Mouse (Mus musculus) liver, embryonic 15.5 days (tissue): ENCODE results near the gene Olfr33. TPM values are rescaled to one million over a fixed set of nuclear protein-coding genes. Genes with fewer than 3 reads are reported as not detected.

Experiments used
- ATAC-seq: fragments of 200-750 bp; cut with Nextera tagmentation; 2 replicates; pipeline ENCODE4 v1.8.0; 2017; ENCODE audit warnings: moderate number of reproducible peaks, mild to moderate bottlenecking, moderate library complexity; ENCODE audit not compliant: insufficient read depth
- H3K27ac ChIP-seq: fragments of 300-500 bp; sonication (generic); replicated peaks from 2 replicates; pipeline ENCODE4 v1.5.1; 2015; ENCODE audit warnings: mild to moderate bottlenecking, inconsistent platforms
- H3K27me3 ChIP-seq: fragments of 300-500 bp; sonication (generic); 2 replicates; pipeline ENCODE4 v1.6.1; 2015; ENCODE audit warnings: mild to moderate bottlenecking, inconsistent platforms
- H3K36me3 ChIP-seq: fragments of 300-500 bp; sonication (generic); replicated peaks from 2 replicates; pipeline ENCODE4 v1.6.1; 2015; ENCODE audit warnings: moderate library complexity, mild to moderate bottlenecking, inconsistent platforms
- H3K4me1 ChIP-seq: fragments of 300-500 bp; sonication (generic); replicated peaks from 2 replicates; pipeline ENCODE4 v1.6.1; 2015; ENCODE audit warnings: inconsistent platforms
- H3K4me2 ChIP-seq: fragments of 300-500 bp; sonication (generic); 2 replicates; pipeline ENCODE4 v1.6.1; 2015; ENCODE audit warnings: moderate library complexity, mild to moderate bottlenecking, inconsistent platforms
- H3K4me3 ChIP-seq: fragments of 300-500 bp; sonication (generic); replicated peaks from 2 replicates; pipeline ENCODE4 v1.5.1; 2015; ENCODE audit warnings: mild to moderate bottlenecking, inconsistent platforms
- H3K9ac ChIP-seq: fragments of 300-500 bp; sonication (generic); 2 replicates; pipeline ENCODE4 v1.6.1; 2015; ENCODE audit warnings: moderate library complexity, mild to moderate bottlenecking, inconsistent platforms
- H3K9me3 ChIP-seq: fragments of 300-500 bp; sonication (generic); replicated peaks from 2 replicates; pipeline ENCODE4 v1.6.1; 2016; ENCODE audit warnings: inconsistent platforms
- WGBS: fragments of 180-500 bp; shearing (Covaris S2); methylation state at CpG from one replicate; pipeline ENCODE4 v1.1.7; 2015; ENCODE audit warnings: mixed read lengths; ENCODE audit not compliant: insufficient replicate concordance; 5-methylcytosine and 5-hydroxymethylcytosine counted together
- polyA plus RNA-seq: library from polyadenylated mRNA; unstranded; fragments of >200 nt; fragmentation: Nextera tagmentation; extraction: Ambion mirVana; gene quantifications from 2 replicates; pipeline ENCODE4 v1.2.1, GENCODE M21; 2015

Olfr33 gene
- polyA plus RNA-seq, 1 experiment from 2014 or later = not detected

DNA sequence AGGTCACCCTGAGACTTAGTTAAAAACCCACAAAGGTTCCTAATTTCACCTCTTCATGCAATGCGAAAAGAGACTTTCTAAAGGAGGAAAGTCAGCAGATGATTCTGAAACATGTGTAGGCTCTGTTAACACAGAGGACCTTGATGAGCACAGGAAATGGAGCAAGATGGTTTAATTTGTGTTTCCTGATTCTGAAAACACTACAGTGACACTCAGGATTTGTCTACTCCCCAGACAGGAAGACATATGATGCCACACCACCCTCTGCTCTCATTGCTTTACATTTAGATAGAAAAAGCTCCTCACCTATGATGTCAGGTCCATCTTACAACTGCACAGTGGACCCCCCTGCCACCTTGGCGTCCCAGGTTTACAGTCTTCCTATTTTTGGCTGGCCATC is 42.6 kb downstream of the Olfr33 start:
- no peaks in the 10 kb centered on the region for H3K9me3 ChIP-seq
- no peaks in the 10 kb centered on the region for H3K27me3 ChIP-seq
- H3K36me3 ChIP-seq = no peaks in the 10 kb centered on the region
- H3K4me2 ChIP-seq = no peak overlapping the region
- 65% methylated on average over 2 of the region's 2 CpGs for WGBS
- no peak for ATAC-seq
- no peak overlapping the region for H3K4me3 ChIP-seq
- no peaks in the 10 kb centered on the region for H3K4me1 ChIP-seq
- H3K27ac ChIP-seq = no peak overlapping the region
- H3K9ac ChIP-seq = no peak overlapping the region

DNA sequence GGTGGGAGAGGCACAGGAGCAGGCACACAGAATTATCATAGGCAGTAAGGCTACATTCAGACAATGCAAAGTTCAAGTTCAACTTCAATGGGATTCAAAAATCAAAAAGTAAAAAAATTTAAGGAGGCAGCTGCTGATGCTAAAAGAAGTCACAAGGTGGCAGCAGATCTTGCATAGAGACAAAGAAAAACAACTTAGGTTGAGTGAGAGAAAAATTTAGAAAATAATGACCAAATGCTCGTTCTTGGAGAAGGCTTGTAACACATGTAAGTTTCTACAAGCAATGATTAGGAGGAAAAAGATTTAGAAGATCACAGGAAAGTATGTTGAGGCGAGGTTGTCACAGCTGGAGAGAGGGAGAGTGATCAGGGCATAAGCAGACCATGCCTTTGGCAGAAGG is 53.5 kb downstream of the Olfr33 start:
- Histone ChIP-seq H3K9ac (no peak overlapping the region), H3K4me3 (no peak overlapping the region), H3K4me2 (no peak overlapping the region), H3K27me3 (no peaks in the 10 kb centered on the region), H3K9me3 (no peaks in the 10 kb centered on the region), H3K4me1 (no peaks in the 10 kb centered on the region), H3K27ac (no peak overlapping the region), H3K36me3 (no peaks in the 10 kb centered on the region)
- WGBS = 25% methylated on average over 2 of the region's 2 CpGs
- ATAC-seq = no peak

DNA sequence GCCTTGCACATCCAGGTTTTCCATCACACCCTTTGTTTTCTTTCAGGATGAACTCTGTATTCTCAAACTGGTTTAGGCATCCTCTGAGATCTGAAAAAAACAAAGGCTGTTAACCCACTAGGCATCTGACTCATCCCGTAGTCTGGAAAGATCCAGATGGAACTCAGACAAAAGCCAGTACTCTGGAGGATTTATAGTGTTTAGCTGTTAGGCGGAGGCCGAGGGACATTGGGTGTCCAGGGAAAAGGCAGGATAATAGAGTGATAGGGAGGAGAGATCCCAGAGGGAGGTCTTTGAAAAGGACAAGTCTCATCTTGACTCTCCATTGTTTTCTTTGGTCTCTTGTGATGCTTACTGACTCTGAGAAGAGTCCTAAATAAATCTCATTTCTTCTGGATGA is 54.3 kb downstream of the Olfr33 start, which contains the start of gene Olfr556:
Olfr556 (plus strand) TSS at position 301 of the 400 bp plus-strand sequence.
- no peak within 1 kb of the TSS for H3K4me2 ChIP-seq
- no peaks in the 10 kb centered on the region for H3K36me3 ChIP-seq
- 41% methylated on average over 3 of the region's 3 CpGs for WGBS
- H3K4me3 ChIP-seq = no peak within 1 kb of the TSS
- H3K9me3 ChIP-seq = no peaks in the 10 kb centered on the region
- H3K27me3 ChIP-seq = no peaks in the 10 kb centered on the region
- no peak within 1 kb of the TSS for H3K27ac ChIP-seq
- no peak for ATAC-seq
- no peak within 1 kb of the TSS for H3K9ac ChIP-seq
- no peaks in the 10 kb centered on the region for H3K4me1 ChIP-seq

Other genes starting within 250 kb of the Olfr33 start
- 0.23 and 0.46 TPM in 2 replicates for gene Olfr543, start 237.4 kb downstream of the Olfr33 start, polyA plus RNA-seq
- gene Olfr544, start 230.8 kb downstream of the Olfr33 start, polyA plus RNA-seq = 0.07 TPM in 2 replicates
- not detected in 2 replicates for gene Olfr545, start 219.5 kb downstream of the Olfr33 start, polyA plus RNA-seq
- gene Olfr547, start 184.3 kb downstream of the Olfr33 start, polyA plus RNA-seq = not detected in 2 replicates
- not detected in 2 replicates for gene Olfr548-ps1, start 178.2 kb downstream of the Olfr33 start, polyA plus RNA-seq
- not detected in 2 replicates for gene Olfr549, start 169.2 kb downstream of the Olfr33 start, polyA plus RNA-seq
- gene Trim21, start 153.6 kb downstream of the Olfr33 start, polyA plus RNA-seq = 0.44 and 0.62 TPM in 2 replicates
- not detected in 2 replicates for gene Olfr550, start 147.6 kb downstream of the Olfr33 start, polyA plus RNA-seq
- not detected in 2 replicates for gene Olfr551, start 127.2 kb downstream of the Olfr33 start, polyA plus RNA-seq
- gene Olfr552, start 121.3 kb downstream of the Olfr33 start, polyA plus RNA-seq = not detected in 2 replicates
- gene Olfr553, start 100.9 kb downstream of the Olfr33 start, polyA plus RNA-seq = not detected in 2 replicates
- not detected in 2 replicates for gene Olfr554, start 80.6 kb downstream of the Olfr33 start, polyA plus RNA-seq
- gene Olfr555, start 60.2 kb downstream of the Olfr33 start, polyA plus RNA-seq = not detected in 2 replicates
- gene Olfr556, start 54.2 kb downstream of the Olfr33 start, polyA plus RNA-seq = not detected in 2 replicates
- gene Trim68, start 31.7 kb downstream of the Olfr33 start, polyA plus RNA-seq = 1.5 TPM in 2 replicates
- gene Olfr557, start 23.2 kb downstream of the Olfr33 start, polyA plus RNA-seq = not detected in 2 replicates
- gene Olfr558, start 16.9 kb downstream of the Olfr33 start, polyA plus RNA-seq = not detected in 2 replicates
- gene Olfr559, start 8.4 kb upstream of the Olfr33 start, polyA plus RNA-seq = not detected in 2 replicates
- not detected in 2 replicates for gene Olfr560, start 40.3 kb upstream of the Olfr33 start, polyA plus RNA-seq
- gene Olfr78, start 40.4 kb upstream of the Olfr33 start, polyA plus RNA-seq = not detected in 2 replicates
- gene Olfr561, start 52.2 kb upstream of the Olfr33 start, polyA plus RNA-seq = not detected in 2 replicates
- not detected in 2 replicates for gene Olfr564, start 84.4 kb upstream of the Olfr33 start, polyA plus RNA-seq
- not detected in 2 replicates for gene Olfr566, start 139.7 kb upstream of the Olfr33 start, polyA plus RNA-seq
- not detected in 2 replicates for gene Olfr568, start 158.1 kb upstream of the Olfr33 start, polyA plus RNA-seq
- gene Olfr569, start 171.8 kb upstream of the Olfr33 start, polyA plus RNA-seq = not detected in 2 replicates
- not detected in 2 replicates for gene Olfr570, start 175.5 kb upstream of the Olfr33 start, polyA plus RNA-seq
- not detected in 2 replicates for gene Olfr571, start 198.5 kb upstream of the Olfr33 start, polyA plus RNA-seq
- gene Olfr572, start 205.3 kb upstream of the Olfr33 start, polyA plus RNA-seq = not detected in 2 replicates
- gene Olfr573-ps1, start 223.5 kb upstream of the Olfr33 start, polyA plus RNA-seq = not detected in 2 replicates
- not detected in 2 replicates for gene Olfr574, start 229.4 kb upstream of the Olfr33 start, polyA plus RNA-seq
- gene Olfr575, start 239.7 kb upstream of the Olfr33 start, polyA plus RNA-seq = not detected in 2 replicates
- gene Olfr576, start 243.6 kb upstream of the Olfr33 start, polyA plus RNA-seq = not detected in 2 replicates